Mouse (Mus musculus) layer of hippocampus, postnatal 10 days (tissue): ENCODE results near the gene Rbfox1. TPM values are rescaled to one million over a fixed set of nuclear protein-coding genes. Genes with fewer than 3 reads are reported as not detected.
A peak's percentile ranks its signal among the peaks of the same experiment; 100 is the strongest.

Experiments
- DNase-seq, 2 experiments: peaks; one replicate each; pipeline ENCODE4 v3.0.0; 2021; ENCODE audit warnings: low spot score in 2 of 2
- long read RNA-seq: library from polyadenylated mRNA; stranded (forward); transcript quantifications from one replicate; pipeline ENCODE4 v2.0.0, GENCODE M21; 2023
- total RNA-seq, 2 experiments: library from RNA; stranded (reverse); gene quantifications; 2 replicates each; pipeline ENCODE4 v1.2.3; 2021

Rbfox1 gene
- 100 to 1,000 TPM; 275 to 280 TPM for total RNA-seq
- long read RNA-seq, partial matches to known transcripts = 5 of 67 reads
- long read RNA-seq, other reads (novel, unspliced or antisense) = 60 of 67 reads

DNA sequence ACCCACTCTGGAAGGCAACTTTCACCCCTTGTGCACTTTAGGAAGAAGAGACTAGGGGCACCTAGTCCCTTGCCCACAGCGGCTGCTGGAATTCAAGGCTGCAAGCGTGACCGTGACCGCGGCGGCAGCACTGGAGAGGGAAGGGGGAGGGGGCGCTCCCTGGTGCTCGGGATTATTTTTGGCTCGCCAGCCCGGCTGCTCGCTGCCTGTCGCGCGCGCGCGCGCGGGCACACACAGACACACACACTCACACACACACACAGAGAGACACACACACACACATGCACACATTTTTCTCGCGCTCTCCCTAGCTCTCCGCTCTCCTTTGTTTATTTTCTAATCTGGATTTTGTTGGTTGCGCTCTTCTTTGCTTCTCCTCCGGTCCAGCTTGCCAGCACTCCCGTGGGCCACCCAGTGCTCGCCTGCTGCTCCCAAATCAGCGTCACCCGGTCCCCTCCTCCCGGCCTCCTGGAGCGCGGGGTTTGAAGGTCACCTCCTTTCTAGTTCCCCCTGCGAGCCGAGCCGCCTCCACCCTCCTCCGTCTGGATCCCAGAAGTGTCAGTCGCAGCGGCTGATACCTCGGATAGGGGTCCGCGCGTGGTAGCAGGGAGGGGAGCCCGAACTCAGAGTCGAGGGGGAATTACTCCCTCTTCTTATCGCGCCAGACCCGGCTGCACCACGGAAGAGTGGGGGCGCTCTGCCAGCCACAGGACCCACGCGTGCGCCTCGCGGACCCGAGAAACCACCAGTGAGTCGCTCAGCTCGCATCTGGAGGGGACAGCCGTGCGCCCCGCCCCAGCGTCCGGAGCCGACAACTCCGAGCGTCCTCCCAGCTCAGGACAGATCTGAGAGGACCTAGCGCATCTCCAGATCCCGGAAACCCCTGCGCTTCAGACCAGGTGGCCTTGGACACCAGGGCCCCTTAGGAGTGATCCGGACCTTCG is at the start of gene Rbfox1:
Rbfox1 (plus strand) TSS at position 610 of the 944 bp plus-strand sequence.
- DNase-seq = peak; percentile 66 to 73

DNA sequence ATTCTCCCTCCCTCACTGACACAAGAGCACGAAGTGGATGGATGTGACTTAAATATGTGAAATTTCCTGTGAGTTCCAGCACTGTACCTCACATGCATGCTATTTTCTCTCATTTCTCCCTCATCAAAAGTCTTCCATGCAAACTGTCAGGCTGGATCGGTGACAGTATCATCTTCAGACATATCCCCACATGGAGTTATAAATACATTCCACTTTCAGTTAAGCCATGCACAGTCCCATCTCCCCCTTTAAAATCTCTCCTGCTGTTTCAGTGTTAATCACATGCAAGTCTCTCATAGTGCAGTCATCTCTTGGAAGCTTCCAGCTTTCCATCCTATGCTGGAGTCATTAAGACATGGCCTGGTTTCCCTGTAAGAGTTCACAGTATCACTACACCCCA is 48.4 kb upstream of the Rbfox1 start:
- no peak for DNase-seq

DNA sequence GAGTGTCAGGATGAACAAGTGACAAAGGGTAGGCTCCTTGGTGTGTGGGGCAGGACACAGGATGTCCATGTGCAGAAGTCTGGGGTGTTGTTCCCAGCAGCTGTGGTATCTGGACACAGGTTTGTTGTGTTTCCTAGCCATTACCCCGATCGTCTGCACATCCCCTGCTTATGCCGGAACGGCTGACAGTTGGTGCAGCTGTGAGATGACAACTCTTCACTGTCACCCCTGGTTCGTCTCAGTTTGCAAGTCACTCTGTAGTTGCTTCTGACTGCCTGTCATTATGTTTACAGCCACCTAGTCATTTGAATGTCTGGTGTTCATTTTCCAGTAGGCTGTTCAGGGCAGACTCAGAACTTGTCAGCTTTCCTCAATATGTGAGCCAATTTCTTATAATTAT is 44.0 kb upstream of the Rbfox1 start:
- no peak for DNase-seq

DNA sequence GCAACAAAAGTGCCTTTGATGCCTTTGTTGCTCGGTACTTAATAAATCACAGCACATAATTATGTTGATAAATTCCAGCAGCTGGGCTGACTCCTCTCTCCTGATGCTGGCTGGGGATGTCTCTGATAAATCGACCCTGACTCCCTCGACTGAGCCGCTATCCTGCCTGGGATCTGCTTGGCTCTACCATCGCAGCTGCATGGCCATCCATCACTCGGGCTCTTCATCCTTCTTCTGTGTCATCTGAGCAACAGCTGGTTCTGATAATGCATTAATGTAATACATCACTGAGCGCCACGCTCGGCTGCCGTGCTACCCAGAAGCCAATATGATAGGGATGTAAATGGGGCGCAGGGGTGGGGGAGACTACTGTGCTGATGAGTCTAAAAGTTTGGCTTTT is 39.5 kb upstream of the Rbfox1 start:
- no peak for DNase-seq

DNA sequence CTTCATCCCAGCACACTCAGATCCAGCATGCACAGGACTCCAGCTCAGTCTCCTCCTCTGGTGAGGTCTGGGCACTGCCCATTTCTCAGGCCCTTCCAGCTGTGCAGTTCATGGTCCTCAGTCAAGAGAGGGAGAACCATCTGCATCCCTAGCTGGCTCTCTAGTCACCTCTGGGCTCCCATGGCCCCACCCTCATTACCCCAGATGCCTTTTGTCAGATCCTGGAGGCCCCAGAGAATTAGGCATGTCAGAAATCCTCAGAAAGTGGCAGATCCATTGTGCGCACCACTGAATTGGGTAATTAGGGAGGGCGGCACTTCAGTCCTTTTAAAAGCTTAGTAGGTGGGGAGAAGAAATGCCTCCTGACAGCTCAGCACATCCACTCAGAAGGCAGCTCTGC is 32.1 kb upstream of the Rbfox1 start:
- no peak for DNase-seq

DNA sequence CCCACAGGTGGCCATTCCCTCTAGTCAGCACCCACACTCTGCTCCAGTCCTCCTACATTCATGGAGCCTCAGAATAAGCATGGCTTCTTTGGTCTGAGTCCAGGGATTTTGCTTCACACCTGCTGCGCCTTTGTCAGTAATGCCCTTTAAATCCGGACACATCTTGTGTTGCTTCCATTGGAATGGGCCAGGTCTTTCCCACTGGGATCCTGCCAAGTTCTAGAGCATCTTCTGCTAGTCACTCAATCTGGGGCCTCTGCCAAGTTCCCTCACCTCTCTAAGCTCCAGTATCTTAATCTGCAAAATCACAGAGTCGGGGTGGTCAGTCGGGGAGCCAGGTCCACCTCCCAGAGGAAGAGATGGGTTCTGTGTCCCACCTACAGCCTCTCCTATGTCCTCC is 20.8 kb upstream of the Rbfox1 start:
- no peak for DNase-seq

DNA sequence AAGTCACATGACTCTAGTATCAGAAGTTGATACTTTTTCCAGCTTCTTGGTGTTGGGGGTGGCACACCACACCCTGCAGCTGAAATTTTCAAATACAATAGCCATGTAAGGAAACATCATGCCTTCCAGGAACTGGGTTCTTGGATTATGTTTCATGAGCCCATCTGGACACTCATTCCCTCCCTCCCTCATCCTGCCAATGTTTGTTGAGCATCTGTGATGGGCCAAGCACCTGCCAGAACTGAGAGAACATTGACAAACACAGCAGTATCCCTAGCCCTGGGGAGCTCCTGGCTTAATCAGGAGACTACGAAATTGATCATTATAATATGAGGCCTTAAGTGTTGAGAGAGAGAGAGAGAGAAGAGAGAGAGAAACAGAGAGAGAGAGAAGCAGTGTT is 18.2 kb upstream of the Rbfox1 start:
- DNase-seq = peak; percentile 17 to 37

DNA sequence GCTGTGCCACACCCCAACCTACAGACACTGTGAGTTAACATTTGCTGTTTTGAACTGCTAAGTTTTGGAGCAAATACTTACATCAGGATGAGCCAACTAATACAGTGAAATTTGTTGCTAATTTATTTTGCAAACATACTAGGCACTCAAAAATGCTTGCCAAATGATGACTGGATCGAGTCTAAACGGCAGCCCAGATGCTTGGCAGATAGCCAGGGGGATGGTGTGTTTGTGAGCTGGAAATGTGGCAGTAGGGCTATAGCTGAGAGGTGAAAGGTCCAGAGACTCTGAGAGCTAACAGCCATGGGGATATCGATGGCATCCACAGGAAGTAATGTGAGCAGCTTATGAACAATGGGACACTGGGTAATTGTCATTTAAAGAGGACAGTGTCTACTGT is 14.8 kb upstream of the Rbfox1 start:
- DNase-seq = no peak

DNA sequence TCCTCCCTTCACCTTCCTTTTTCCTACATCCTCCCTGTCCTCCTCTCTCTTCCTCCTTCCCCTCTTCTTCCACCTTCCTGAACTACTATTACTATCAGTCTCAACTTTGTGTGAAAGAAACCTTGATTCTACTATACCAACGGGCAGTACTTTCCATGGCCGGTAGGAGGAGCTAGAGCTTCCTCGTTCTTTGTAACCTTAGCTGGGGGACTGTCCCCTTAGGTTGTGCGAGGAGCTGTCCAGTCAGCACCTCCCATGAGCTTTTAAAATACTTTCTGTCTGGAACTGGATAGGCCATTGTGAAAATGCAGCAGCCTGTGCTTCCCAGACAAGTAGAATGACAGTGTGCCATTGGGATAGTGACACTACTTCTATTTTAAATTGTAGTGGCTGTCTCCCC is 3.3 kb upstream of the Rbfox1 start:
- DNase-seq = peak; percentile 79 to 81

DNA sequence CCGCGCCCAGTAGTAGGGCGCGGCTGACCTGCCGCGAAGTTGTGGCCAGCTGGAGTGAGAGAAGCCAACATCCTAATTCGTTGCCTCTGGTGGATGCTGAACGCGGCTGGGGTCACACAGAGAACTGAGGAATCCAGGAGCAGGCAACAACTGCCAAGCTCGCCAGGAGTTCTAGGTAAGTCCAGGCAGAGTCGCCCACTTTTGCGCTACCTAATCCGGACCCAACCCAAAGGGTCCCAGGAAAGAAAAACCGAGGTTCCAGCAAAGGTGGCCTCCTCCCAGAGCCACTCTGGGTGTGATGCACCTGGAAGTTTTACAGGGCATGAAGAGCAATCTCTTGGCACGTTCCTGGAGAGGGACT is 515 bp downstream of the Rbfox1 start:
- no peak for DNase-seq

DNA sequence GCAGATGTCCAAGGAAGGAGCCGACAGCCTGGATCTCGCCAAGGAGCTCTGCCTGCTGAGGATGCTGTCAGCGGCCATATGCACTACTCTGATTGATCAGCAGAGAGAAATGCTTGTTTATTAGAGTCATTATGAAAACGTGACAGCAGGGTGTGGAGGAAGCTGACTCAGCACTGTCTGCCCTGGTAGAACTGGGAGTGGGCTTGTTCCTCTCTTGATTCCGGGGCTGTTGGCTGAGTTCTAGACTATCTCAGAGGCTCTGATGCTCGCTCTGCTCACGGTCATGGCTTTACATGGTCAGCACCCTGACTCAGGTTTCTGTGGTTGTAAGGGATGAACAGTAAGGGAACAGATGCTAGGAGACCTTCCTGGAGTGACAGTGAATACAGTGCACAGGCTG is 10.4 kb downstream of the Rbfox1 start:
- peak; percentile 36 to 38 for DNase-seq

DNA sequence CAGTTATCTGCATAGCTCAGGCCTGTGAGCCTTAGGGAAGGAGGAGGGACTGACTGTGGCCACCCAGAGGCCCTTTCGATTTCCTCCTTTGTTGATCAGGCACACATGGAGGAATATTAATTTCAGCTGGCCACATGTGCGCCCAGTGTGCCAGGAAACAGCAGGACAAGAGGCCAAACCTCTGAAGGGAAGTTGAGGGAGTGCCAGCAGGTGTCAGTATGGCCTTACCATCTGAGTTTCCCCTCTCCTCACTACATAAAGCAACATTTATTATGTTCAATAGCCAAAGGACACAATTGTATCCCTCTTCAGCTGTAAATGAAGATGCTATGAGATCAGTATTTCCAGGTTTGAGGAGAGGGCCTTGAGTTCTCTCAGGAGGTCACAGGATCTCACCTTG is 13.2 kb downstream of the Rbfox1 start:
- no peak for DNase-seq

DNA sequence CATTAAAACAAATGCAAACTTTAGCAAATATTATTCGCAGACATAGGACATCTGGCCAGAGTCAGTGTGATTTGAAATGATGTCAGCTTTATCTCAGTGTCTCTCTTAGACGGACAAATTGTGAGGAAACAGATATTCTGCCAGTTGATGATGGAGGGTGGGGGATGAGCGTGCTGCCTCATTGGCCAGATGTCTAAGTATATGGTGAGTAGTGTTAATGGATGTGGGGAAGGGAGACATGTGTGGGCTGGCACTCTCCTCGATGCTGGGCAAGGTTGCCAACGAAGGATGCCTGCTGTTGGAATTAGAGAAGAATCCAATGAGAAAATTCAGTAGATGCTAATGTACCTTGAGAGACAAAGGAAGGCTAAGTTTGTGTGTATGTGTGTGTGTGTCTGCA is 25.6 kb downstream of the Rbfox1 start:
- DNase-seq = no peak

DNA sequence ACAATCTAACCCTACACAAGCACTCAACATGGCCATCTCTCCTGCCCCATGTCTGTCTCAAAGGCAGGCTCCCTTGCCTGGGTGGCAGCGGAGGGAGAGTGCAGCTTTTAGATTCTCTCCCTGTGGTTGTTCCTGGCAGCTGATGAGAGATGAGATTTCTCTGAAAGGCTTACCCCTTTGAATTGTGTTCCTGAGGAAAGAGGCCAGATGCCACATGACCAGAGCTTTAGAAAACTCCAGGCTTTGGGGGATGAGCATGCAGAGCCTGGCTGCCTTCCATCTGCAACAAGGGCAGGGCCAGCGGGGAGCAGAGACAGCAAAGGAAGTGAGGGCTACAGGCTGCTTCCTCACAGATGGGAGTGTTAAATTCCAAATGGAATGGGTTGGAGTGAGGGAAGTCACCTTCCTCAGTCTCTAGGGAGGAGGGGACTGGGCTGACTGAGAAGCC is 26.7 kb downstream of the Rbfox1 start:
- DNase-seq = peak; percentile 78 to 82

DNA sequence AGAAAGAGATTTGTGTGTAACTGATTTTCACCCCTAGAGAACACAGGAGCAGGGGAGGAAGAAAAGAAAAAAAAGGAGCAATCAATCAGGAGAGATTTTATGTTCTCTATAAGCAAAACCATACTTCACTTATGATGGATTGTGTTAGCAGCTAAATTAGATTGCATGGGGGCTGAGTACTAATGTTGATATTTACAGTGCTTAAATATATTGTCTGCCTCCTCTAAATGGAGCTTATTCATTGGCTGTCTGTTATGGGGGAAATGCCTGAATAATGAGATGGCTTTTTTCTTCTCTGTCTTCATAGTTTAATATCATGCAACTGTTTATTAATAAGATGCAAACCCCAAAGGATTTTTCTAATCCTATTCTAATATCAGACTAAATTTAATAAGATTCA is 32.8 kb downstream of the Rbfox1 start:
- no peak for DNase-seq

DNA sequence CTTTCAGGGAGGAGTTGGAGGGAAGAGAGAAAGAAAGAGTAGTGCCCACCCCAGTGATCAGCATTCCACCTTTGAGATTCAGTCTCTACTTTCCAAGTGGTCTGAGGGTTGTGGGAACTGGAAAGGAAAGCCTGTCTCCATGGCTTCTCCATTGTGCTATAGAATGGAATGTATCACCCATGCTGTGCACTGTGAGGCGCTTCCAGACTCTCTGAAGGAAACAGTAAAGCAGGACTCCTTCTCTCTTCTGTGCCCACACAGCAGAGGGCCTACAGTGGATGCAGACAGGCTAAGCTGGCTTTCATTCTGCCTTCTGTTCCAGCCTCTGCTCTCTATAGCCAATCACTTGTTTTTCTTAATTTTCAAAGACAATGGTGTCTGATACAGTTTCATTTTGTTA is 41.8 kb downstream of the Rbfox1 start:
- DNase-seq = no peak

DNA sequence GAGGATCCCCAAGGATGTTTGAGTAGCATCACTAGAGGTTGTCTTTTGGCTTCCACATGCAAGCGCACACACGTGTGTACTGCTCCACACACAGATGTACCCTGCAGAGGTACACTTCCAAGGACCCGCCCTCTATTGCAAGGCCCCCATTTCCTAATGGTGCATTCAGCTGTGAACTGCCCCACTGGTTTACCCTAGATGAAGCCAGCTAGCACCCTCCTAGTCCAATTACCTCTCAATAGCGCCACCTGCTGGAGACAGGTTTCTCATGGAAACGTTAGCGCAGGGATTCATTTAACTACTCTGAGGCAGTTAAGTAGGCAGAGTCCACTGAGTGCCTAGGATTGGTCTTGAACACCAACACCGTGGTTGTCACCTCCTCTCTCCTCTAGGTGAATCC is 46.5 kb downstream of the Rbfox1 start:
- DNase-seq = peak; percentile 92 to 94

DNA sequence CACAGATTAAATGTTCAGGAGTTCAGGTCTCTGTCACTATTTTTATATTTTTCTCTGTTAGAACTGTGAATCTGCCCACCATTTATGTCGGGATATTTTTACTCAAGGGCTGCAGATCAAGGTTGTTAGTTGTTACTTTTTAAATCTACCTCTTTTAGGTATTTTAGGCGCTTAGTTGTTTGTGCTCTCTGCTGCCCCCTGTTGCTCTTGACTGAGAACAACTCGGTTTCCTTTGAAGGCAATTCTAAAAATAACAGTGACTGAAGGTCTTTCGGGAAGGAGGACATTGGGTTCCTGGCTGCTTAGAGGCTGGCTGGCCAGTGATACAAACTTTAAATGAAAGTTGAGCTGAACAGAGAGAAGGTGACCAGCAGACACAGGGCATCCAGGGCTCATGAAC is 54.9 kb downstream of the Rbfox1 start:
- DNase-seq = no peak

DNA sequence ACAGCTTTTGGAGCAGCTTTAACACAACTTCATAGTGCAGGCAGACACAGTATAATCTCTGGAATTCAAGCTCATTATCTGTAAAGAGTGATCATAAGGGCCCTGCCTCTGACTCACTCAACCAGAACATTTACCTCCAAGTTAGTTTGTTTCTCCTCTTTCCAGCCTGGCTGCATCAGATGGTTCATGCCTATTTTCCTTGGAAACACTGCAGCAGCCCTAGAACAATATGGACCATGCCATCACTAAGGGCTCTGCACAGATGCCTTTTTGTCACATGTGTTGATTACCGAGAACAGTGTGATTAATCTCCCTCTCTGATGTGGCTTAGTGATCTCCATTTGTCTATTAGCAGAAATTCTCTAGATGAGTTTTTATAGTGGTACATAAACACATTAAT is 60.5 kb downstream of the Rbfox1 start:
- no peak for DNase-seq

DNA sequence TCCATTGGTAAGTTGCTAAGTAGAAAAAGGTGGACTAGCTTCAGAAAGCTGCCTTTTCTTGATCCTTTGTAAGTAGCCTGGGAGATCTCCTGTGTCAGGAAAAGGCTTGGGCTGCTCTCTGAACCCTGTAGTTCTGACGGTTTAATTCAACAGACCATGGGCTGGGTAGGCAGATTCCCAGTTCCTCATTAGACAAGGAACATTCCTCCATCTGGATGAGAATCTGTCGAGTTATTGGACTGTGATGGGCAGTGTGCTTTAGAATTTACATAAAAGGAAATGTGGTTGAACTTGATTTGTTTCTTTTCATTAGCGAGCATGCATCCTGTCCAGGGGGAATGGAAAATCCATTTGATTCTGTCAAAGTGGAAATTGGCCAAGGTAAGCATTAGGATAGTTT is 68.0 kb downstream of the Rbfox1 start:
- no peak for DNase-seq

DNA sequence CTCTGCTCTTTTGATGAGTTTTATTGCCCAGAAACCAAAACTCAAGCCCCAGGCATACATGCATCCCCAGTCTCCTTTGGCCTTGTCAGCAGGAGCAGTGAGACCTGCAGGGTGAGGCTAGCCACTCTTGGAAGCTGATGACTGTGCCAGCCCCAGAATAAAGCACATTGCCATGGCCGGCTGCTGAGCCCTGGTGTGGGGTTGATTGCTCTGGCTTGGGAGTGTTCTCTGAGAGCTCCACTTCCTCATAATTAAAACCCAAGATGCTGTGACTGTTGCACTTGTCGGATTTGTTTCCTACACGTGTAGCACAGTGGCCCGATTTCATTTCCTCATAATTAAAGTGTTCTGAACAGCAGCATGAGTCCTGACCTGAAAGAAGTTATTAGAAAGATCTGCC is 72.3 kb downstream of the Rbfox1 start:
- DNase-seq = no peak

DNA sequence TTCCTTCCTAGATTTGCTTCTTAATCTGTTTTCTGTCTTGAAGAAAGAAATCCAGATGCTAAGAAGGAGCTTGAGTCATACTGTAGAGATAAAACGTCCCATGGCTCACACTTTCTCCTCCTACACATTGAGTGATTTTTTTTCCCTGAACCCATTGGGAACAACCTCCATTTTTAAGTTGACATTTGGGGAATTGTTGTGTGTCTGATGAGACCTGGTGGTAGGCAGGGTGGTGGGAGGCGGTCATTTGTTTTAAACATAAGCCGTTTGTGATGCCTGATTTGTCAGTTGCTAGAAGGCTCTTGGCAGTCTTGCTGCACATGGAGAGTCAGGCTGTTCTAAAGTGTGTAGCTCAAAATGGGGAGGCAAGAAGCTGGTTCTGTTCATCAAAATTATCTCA is 76.6 kb downstream of the Rbfox1 start:
- no peak for DNase-seq

DNA sequence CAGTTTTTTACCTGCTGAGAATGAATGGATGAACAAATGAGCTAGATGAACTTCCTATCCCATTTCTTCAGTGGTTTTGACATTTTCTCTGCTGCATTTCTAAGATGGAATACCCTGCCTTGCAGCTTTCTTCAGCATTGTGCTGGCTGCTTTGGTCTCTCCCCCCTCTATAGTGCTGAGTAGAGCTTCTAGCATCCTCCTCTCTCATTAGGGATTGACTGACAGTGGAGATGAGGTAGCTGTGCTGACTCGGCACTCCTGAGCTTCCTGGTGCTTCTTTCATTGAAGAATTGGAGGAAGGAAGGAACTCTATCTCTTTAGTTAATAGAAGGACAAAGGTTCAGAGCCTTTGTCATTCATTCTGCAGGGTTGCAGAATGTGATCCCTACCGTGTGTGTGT is 89.0 kb downstream of the Rbfox1 start:
- no peak for DNase-seq
